Mouse (Mus musculus) bone marrow, adult 2 months (tissue): ENCODE measurements around the gene Lrfn2.

Source experiments
- CTCF ChIP-seq: fragments of 200-500 bp; IDR thresholded peaks from 2 replicates; pipeline ENCODE4 v1.5.1; 2011; ENCODE audit warnings: low read length, control low read depth; ENCODE audit not compliant: control insufficient read depth, insufficient read depth
- POLR2A ChIP-seq: fragments of 200-500 bp; IDR thresholded peaks from 2 replicates; pipeline ENCODE4 v1.6.1; 2011; ENCODE audit warnings: low read depth, mild to moderate bottlenecking, control low read depth, low read length, borderline replicate concordance; ENCODE audit not compliant: control insufficient read depth

GRCm38 (mm10) chr17:49033276-49033675 lies 101.1 kb downstream of the Lrfn2 start:
- no peak for TF ChIP-seq POLR2A
- no peak for TF ChIP-seq CTCF
